Mouse (Mus musculus): Measurements from ENCODE around the gene Gm10282. TPM values are rescaled to one million over a fixed set of nuclear protein-coding genes. Genes with fewer than 3 reads are reported as not detected.

The Gm10282 gene
- polyA plus RNA-seq, 1 experiment from 2014 or later, result 31.5 TPM

DNA sequence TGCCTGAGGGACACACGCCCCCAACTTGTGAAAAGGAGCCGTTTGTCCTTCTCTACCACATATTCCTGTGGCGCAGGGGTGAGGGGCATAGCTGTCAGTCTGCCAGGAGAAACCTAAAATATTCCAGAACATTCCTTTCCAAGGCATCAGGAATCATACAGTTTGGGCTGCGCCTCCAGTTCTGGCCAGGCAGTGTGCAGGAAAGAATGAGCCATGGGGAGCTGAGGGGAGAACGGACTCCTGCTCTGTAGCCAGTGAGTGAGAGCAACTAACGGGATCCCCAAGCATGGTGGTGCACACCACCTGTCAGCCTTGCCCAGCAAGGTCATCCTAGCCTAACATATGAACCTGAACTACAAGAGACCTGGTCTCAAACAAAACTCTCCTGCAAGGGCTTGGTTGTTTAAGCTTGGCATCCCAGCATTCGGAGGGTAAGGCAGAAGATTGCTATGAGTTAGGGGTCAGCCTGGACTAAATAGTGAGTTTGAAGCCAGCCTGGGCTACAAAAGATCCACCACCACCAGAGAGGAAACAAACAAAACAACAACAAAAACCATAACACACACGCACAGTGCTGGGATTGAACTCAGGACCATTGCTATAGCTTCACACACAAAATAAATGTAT is 2.0 kb downstream of the Gm10282 start:
- no peak overlapping the region for H3K27ac ChIP-seq
- no peaks in the 10 kb centered on the region for H3K27me3 ChIP-seq (ENCODE audit: insufficient read depth, poor library complexity, severe bottlenecking)
- H3K36me3 ChIP-seq, result no peaks in the 10 kb centered on the region
- WGBS, result 79% methylated on average over 8 of the region's 8 CpGs
- H3K4me1 ChIP-seq (replicated peaks), result no peaks in the 10 kb centered on the region
- H3K9me3 ChIP-seq, result no peaks in the 10 kb centered on the region
- no peak for DNase-seq (ENCODE audit: low spot score)
- no peak overlapping the region for H3K4me3 ChIP-seq

DNA sequence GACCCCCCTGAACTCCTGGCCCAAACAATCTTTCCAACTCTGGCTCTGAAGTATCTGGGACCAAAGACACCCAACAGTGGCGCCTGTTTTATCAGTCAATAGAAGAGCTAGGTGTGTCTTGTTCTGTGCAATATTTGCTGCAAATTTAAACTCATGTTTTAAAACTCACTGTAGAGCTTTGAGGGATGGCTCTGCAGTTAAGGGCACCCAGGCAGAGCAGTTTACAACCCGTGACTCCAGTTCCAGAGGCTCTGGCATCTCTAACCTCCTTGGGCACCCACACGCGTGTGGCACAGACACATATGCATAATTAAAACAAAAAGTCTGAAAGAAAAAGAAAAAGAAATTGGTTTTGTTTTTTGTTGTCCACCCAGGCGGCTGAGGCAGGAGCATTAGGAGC is 3.6 kb downstream of the Gm10282 start:
- DNase-seq (ENCODE audit: low spot score), result no peak
- Histone ChIP-seq H3K27me3 (ENCODE audit: insufficient read depth, poor library complexity, severe bottlenecking) (no peaks in the 10 kb centered on the region), H3K4me3 (no peak overlapping the region), H3K9me3 (no peaks in the 10 kb centered on the region), H3K27ac (no peak overlapping the region), H3K36me3 (no peaks in the 10 kb centered on the region), H3K4me1 (replicated peaks) (no peaks in the 10 kb centered on the region)
- 88% methylated on average over 5 of the region's 5 CpGs for WGBS

DNA sequence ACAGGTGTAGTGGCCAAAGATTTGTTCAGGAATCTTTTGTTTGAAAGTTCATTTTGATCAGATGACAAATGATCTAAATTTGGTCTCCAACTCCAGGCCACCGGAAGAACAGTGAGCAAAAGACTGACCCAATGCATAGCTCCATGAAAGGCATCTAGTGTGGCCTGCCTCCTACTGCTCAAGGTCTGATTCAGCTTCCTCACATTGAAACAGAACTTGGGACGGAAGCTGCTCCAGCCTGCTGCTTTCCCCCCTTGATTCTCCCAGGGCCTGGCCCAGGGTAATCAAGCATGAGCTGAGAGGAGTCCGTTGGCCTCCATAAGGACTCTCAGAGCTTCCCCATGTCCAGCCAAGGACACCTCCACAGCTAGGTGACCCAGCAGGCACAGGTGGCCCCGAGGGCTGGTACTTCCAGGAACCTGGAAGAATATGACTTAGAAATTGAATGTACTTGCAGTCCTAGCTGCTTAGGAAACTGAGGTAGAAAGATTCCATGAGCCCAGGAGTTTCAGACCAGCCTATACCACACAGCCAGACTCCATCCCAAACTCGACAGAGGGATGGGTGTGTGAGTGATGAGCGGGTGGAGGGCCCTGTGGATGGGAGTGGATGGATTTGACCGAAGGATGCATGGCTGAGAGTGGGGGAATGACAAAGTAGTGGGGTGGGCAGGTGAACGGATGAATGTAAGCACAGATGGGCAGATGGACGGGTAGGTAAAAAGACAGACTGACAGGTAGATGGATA is 4.2 kb downstream of the Gm10282 start:
- Histone ChIP-seq H3K27ac (no peak overlapping the region; the same call in 1 of the 2 replicates), H3K36me3 (no peaks in the 10 kb centered on the region)

DNA sequence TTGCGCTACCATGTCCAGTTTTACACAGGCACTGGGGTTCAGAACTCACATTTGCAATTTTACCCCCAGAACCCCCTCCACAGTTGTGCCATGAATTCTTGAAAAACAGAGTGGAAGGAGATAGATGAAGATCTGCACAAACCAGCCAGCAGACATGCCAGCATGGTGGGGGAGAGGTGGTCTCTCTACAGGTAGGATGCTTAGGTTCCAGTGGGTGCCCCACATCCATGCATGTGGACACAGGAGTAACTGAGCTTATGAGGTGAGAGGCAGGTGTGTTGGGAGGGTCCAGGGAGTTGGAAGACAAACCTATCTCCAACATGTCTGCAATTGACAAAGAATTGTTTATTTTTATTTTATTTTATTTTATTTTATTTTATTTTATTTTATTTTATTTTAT is 6.1 kb downstream of the Gm10282 start:
- Histone ChIP-seq H3K9me3 (no peaks in the 10 kb centered on the region), H3K27me3 (ENCODE audit: insufficient read depth, poor library complexity, severe bottlenecking) (no peaks in the 10 kb centered on the region), H3K36me3 (no peaks in the 10 kb centered on the region), H3K27ac (no peak overlapping the region), H3K4me1 (replicated peaks) (no peaks in the 10 kb centered on the region), H3K4me3 (no peak overlapping the region)
- DNase-seq (ENCODE audit: low spot score), result no peak
- WGBS, result 86% methylated on average over 1 of the region's 1 CpGs

More for the DNA sequence above, 4.2 kb downstream of the Gm10282 start:
- WGBS, result 81% methylated on average over 9 of the region's 9 CpGs
- Histone ChIP-seq H3K9me3 (no peaks in the 10 kb centered on the region), H3K27me3 (ENCODE audit: insufficient read depth, poor library complexity, severe bottlenecking) (no peaks in the 10 kb centered on the region), H3K4me1 (replicated peaks) (no peaks in the 10 kb centered on the region), H3K4me3 (no peak overlapping the region)
- DNase-seq (ENCODE audit: low spot score), result no peak

DNA sequence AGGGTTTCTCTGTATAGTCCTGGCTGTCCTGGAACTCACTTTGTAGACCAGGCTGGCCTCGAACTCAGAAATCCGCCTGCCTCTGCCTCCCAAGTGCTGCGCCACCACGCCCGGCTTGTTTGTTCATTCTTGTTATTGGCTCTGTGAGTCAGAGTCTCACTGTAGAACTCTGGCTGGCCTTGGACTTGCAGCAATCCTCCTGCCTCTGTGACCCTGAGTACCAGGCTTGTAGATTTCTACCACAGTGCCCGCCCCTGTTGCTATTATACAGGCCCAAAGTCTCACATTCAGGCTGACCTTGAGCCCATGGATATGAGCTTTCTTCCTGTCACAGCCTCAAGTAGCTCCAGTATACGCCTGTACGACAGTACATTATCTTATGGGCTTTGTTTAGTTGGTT is 8.5 kb downstream of the Gm10282 start:
- no peak for DNase-seq (ENCODE audit: low spot score)
- no peaks in the 10 kb centered on the region for H3K9me3 ChIP-seq
- H3K27me3 ChIP-seq (ENCODE audit: insufficient read depth, poor library complexity, severe bottlenecking), result no peaks in the 10 kb centered on the region
- no peak overlapping the region for H3K27ac ChIP-seq
- H3K4me3 ChIP-seq, result no peak overlapping the region
- no peaks in the 10 kb centered on the region for H3K4me1 ChIP-seq (replicated peaks)
- 89% methylated on average over 8 of the region's 8 CpGs for WGBS
- H3K36me3 ChIP-seq, result no peaks in the 10 kb centered on the region

DNA sequence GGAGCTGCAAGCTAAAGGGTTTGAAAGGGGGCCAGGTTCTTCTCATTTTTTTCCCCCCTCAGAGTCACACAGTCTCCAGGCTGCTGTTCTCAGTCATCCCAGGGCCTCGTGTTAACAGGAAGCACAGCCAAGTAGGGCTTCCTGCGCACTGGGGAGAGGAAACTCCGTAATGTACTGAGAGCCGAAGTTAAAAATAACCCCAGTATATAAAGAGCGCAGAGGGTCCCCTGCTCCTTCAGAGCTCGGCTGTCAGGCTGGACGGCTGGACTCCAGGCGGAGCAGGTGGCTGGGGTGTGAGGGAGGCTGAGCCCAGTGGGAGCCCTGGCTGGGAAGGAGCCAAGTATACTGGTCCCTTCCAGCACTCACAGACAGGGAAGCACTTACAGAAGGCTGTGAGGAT is 9.4 kb downstream of the Gm10282 start:
- 63% methylated on average over 8 of the region's 8 CpGs for WGBS
- Histone ChIP-seq H3K4me3 (no peak overlapping the region), H3K4me1 (replicated peaks) (no peaks in the 10 kb centered on the region), H3K27me3 (ENCODE audit: insufficient read depth, poor library complexity, severe bottlenecking) (no peaks in the 10 kb centered on the region), H3K9me3 (no peaks in the 10 kb centered on the region), H3K36me3 (no peaks in the 10 kb centered on the region), H3K27ac (no peak overlapping the region)
- no peak for DNase-seq (ENCODE audit: low spot score)

DNA sequence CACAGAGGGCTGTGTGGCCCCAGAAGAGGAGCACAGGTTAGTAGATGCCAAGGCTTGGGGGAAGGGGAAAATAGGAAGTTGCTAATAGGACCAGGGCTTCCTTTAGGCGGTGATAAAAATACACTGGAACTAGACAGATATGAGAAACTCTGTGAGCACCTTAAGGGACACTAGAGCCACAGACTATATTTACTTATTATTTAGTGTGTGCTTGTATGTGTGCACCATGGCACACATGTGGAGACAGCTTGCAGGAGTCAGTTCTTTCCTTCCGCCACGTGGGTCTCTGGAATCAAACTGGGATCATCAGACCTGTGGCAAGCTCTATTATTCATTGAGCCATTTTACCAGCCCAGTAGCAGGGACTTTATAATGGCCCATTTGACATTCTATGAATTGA is 9.9 kb downstream of the Gm10282 start:
- Histone ChIP-seq H3K27ac (no peak overlapping the region), H3K4me1 (replicated peaks) (no peaks in the 10 kb centered on the region), H3K27me3 (ENCODE audit: insufficient read depth, poor library complexity, severe bottlenecking) (no peaks in the 10 kb centered on the region), H3K36me3 (no peaks in the 10 kb centered on the region), H3K4me3 (no peak overlapping the region), H3K9me3 (no peaks in the 10 kb centered on the region)
- no peak for DNase-seq (ENCODE audit: low spot score)
- 80% methylated on average over 3 of the region's 3 CpGs for WGBS

DNA sequence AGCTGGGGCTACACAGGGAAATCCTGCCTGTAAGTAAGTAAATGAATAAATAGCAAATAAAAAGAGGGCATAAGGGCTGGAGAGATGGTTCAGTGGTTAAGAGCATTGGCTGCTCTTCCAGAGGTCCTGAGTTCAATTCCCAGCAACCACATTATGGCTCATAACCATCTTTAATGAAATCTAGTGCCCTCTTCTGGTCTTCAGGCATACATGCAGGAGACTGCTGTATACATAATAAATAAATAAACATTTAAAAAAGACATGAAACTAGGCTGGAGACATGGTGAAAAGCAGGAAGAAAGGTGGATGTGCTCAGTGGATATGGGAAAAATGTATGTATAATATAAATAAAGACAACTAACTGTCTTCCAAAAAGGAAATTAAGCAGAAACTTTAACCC is 11.8 kb downstream of the Gm10282 start:
- H3K9me3 ChIP-seq, result no peaks in the 10 kb centered on the region
- no peaks in the 10 kb centered on the region for H3K27me3 ChIP-seq (ENCODE audit: insufficient read depth, poor library complexity, severe bottlenecking)
- H3K4me3 ChIP-seq, result no peak overlapping the region
- H3K27ac ChIP-seq, result no peak overlapping the region
- no peak for DNase-seq (ENCODE audit: low spot score)
- no peaks in the 10 kb centered on the region for H3K4me1 ChIP-seq (replicated peaks)
- H3K36me3 ChIP-seq, result no peaks in the 10 kb centered on the region

DNA sequence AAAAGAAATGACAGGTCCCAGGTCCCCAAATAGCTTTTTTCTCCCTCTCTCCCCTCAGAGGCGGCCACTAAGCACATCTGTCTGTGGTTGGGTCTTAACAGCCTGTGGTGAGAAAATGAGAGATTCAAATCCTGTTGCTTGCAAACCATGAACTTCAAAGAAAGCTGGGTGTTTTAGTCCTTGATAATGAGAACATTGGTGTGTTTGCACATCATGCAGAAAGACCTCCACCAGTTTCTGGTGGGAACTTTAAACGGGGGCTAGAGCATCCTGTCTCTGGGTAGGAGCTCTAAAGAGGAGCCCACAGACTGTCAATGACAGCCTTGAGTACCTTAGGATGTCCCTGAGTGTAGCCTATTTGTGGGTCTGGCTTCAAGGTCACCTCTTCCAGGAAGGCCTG is 14.0 kb downstream of the Gm10282 start:
- no peaks in the 10 kb centered on the region for H3K27me3 ChIP-seq (ENCODE audit: insufficient read depth, poor library complexity, severe bottlenecking)
- WGBS, result 81% methylated on average over 2 of the region's 2 CpGs
- DNase-seq (ENCODE audit: low spot score), result no peak
- H3K4me3 ChIP-seq, result no peak overlapping the region
- no peaks in the 10 kb centered on the region for H3K9me3 ChIP-seq
- H3K36me3 ChIP-seq, result no peaks in the 10 kb centered on the region
- H3K27ac ChIP-seq, result no peak overlapping the region
- no peaks in the 10 kb centered on the region for H3K4me1 ChIP-seq (replicated peaks)

DNA sequence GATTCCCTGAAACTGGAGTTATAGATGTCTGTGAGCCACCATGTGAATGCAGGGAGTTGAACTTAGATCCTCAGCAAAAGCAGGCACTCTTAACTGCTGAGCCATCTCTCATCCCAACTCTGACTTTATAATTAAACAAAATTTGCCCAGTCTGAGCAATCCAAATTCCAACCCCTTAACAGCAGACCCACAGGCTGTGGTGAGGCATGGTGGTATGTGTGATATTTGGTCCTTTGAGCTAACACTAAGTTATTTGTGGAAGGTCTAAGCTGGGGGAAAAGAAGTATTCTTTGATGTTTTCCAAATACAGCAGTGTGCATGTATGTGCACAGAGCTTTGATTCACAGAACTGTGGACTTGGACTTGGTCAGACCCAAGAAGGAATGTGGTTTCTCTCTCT is 16.0 kb downstream of the Gm10282 start:
- no peak for DNase-seq (ENCODE audit: low spot score)
- Histone ChIP-seq H3K9me3 (no peaks in the 10 kb centered on the region), H3K36me3 (no peaks in the 10 kb centered on the region), H3K4me1 (replicated peaks) (no peaks in the 10 kb centered on the region), H3K27ac (no peak overlapping the region), H3K4me3 (no peak overlapping the region), H3K27me3 (ENCODE audit: insufficient read depth, poor library complexity, severe bottlenecking) (no peaks in the 10 kb centered on the region)

DNA sequence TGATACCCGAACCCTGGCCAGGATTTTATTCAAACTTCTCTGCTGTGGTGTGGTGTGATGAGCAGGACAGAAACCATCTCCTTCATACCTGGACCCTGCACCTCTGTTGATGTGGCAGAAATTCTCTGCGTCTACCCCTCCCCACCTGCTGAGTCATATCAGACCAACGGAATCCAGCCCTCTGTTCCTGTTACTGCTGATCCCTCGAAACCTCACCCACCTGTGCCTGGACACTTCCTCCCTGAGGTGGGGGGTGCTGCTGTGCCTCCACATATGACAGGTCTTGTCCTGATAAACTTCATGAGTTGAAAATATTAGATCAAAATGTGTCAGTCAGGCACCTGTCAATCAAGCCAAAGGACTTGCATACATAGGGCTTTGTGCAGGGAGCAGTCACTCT is 19.8 kb downstream of the Gm10282 start:
- WGBS, result 84% methylated on average over 4 of the region's 4 CpGs
- DNase-seq (ENCODE audit: low spot score), result no peak

DNA sequence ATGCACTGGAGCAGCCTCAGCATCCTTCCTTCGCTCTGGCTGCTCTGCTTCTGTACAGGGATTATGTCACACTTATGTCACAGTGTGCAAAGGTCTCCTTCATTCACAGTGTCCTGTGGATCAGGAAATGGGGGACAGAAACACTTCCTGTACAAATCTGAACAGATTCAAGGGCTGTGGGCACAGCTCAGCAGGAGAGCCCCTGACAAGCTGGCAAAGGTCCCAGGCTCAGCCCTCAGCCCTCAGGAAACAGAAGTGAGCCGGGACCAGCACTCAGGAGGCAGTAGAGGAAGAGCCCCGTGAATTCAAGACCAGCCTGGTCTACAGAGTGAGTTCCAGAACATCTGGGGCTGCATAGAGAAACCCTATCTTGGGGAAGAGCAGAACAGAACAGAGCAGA is 23.4 kb downstream of the Gm10282 start:
- H3K36me3 ChIP-seq, result no peaks in the 10 kb centered on the region
- H3K27me3 ChIP-seq (ENCODE audit: insufficient read depth, poor library complexity, severe bottlenecking), result no peaks in the 10 kb centered on the region
- no peak overlapping the region for H3K27ac ChIP-seq
- H3K4me1 ChIP-seq (replicated peaks), result no peaks in the 10 kb centered on the region
- no peaks in the 10 kb centered on the region for H3K9me3 ChIP-seq
- DNase-seq (ENCODE audit: low spot score), result no peak
- H3K4me3 ChIP-seq, result no peak overlapping the region
- WGBS, result 47% methylated on average over 3 of the region's 3 CpGs

More for the DNA sequence above, 19.8 kb downstream of the Gm10282 start:
- no peak overlapping the region for H3K4me3 ChIP-seq
- H3K27ac ChIP-seq, result no peak overlapping the region
- H3K9me3 ChIP-seq, result no peaks in the 10 kb centered on the region
- no peaks in the 10 kb centered on the region for H3K36me3 ChIP-seq
- no peaks in the 10 kb centered on the region for H3K27me3 ChIP-seq (ENCODE audit: insufficient read depth, poor library complexity, severe bottlenecking)
- no peaks in the 10 kb centered on the region for H3K4me1 ChIP-seq (replicated peaks)

DNA sequence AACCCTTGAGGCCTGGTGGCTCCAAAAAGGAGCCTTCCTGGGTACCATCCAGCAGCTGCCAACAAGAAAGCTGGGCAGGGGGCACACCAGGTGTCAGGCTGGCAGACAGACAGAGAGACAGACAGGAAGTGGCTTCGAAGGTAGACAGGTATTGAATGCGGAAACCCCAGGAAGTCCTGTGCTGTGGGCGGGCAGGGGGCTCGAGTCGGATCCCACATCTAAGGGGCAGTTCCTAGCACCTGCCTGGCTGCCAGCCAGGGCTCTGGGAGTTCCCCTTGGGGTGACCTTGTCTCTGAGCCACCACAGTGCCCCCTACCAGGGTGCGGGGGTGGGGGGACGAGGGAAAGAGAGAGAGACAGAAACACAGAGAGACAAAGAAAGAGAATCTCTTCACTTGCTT is 25.9 kb downstream of the Gm10282 start:
- H3K36me3 ChIP-seq, result no peaks in the 10 kb centered on the region
- no peaks in the 10 kb centered on the region for H3K9me3 ChIP-seq
- H3K27ac ChIP-seq, result no peak overlapping the region
- H3K4me1 ChIP-seq (replicated peaks), result no peaks in the 10 kb centered on the region
- 78% methylated on average over 7 of the region's 7 CpGs for WGBS
- H3K4me3 ChIP-seq, result no peak overlapping the region
- no peak for DNase-seq (ENCODE audit: low spot score)
- no peaks in the 10 kb centered on the region for H3K27me3 ChIP-seq (ENCODE audit: insufficient read depth, poor library complexity, severe bottlenecking)

DNA sequence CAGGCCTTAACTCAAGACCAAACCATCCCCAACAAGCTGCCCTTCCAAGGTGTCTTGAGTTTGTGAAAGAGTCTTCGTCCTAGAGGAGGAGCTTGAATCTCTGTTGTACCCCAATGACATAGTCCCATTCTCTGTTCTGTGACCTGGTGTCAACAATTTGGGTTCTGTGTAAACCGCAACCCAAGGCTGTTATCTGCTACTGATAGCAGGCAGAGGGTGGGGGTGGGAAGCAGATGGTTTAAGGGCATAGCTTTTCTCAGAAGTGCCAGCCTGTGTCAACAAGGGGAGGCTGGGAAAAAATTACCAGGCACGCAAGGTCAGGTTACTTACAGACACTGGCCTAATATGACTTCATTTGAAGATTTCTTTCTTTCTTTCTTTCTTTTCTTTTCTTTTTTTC is 27.8 kb downstream of the Gm10282 start:
- no peaks in the 10 kb centered on the region for H3K4me1 ChIP-seq (replicated peaks)
- H3K36me3 ChIP-seq, result no peaks in the 10 kb centered on the region
- 80% methylated on average over 3 of the region's 3 CpGs for WGBS
- no peaks in the 10 kb centered on the region for H3K9me3 ChIP-seq
- H3K27ac ChIP-seq, result no peak overlapping the region
- DNase-seq (ENCODE audit: low spot score), result no peak
- no peak overlapping the region for H3K4me3 ChIP-seq
- H3K27me3 ChIP-seq (ENCODE audit: insufficient read depth, poor library complexity, severe bottlenecking), result no peaks in the 10 kb centered on the region

All from hindbrain, embryonic 10.5 days (tissue).